Mouse (Mus musculus) monocyte, adult 2 months (primary cell): Measurements from ENCODE around the gene Sgms2.

Source experiments
- DNase-seq, 2 experiments: peaks; one replicate each; pipeline ENCODE4 v3.0.0; 2022; ENCODE audit warnings: low spot score in 2 of 2, low read depth in 1 of 2

Sgms2 gene

DNA sequence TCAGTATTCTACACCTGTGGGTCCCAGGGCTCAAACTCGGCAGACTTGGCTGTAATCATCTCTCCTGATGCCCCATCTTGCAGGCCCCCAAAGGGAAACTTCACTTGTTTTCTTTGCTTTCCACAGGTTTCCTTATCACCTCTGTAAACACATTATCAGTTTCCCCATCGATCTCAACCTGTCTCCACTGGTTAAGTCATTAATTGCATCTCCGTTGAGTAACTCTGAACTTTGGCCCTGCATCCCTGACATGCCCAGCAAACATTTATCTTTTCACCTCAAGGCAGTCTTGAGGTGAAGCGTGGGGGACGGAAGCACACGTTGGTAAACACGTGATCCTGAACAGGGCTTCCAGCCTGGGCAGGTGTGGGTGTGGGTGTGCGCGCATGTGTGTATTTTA lies 178.9 kb downstream of the Sgms2 start:
- DNase-seq = no peak

- DNase-seq = no peak
These were observed 180.6 kb downstream of the Sgms2 start for GRCm38 (mm10) chr3:131310572-131310971.

DNA sequence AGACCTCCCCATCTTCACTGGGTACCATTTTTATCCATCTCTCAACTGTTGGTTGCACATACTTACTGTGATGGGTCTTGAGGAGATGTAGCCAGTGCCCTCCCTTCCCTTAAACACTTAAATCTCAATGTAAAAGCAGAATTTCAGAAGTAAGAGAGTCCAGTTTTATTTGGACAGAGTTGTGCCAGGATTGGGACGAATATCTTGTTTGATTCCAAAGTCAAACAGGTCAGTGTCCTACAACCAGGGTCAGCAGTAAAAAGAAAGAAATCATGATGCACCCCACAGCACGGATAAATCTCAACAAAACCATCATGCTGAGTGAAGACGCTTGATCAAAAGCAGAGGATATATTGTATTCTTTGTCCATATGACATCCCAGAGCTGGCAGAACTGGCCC lies 183.4 kb downstream of the Sgms2 start:
- DNase-seq = no peak

GRCm38 (mm10) chr3:131306255-131306654 lies 185.0 kb downstream of the Sgms2 start:
- DNase-seq = no peak

DNA sequence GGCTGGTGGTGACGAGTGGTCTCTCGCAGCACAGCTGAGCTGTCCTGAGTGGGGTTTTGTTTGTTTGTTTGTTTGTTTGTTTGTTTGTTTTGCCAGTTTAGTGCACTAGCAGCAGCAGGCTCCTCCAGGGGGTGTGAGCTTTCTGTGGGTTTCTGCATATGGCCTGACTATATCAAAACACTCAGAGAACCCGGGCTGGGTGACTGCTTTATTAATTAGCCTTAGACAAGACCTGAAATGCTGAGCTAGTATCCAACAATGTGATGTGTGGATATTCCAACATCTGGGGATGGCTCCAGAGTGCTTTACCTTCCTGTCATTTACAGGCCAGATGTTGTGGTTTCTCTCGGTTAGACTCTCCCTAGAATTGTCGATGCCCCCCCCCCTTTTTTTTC lies 187.9 kb downstream of the Sgms2 start:
- DNase-seq = no peak

DNA sequence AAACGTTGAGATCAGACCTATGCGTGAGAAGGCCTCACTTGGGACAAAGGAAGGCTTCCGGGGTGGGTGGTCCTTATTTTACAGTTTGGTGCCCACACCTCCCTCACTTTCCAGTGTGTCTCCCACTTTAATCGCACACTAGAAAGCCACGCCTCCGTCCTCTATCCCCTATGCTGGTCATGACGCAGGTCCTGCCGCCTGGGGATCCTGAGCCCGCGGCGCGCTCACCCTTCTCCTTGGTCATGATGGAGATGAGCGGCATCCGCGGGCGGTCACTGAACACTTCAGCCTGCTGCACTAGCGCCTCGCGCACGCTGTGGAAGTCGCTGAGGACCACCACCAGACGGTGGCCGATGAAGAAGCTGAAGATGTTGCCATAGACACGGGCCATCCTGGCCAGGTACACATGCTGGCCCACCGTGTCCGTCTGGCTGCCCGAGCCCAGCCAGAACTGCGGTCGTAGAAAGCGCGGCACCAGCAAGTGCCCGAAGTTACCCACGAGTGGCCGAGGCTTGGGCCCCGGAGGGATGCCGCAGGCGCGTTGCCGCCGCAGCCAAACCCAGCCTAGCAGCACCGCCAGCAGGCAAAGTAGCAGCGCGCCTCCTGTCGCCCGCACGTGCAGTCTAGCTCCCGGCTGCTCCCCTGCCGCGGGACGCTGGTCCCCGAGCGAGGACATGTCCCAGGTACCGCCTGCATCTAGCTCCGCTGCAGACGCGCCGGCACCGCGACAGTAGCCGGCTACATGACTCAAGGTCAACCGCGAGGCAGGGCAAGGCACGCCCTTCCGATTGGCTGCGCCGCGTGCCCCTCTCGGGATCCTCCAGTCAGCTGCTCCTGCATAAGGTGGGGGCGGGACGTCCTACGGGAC lies 188.5 kb downstream of the Sgms2 start, which contains the start of gene Cyp2u1:
Cyp2u1 (minus strand) TSS at position 776 of the 868 bp plus-strand sequence.
- peak; percentile 55 to 69 for DNase-seq

DNA sequence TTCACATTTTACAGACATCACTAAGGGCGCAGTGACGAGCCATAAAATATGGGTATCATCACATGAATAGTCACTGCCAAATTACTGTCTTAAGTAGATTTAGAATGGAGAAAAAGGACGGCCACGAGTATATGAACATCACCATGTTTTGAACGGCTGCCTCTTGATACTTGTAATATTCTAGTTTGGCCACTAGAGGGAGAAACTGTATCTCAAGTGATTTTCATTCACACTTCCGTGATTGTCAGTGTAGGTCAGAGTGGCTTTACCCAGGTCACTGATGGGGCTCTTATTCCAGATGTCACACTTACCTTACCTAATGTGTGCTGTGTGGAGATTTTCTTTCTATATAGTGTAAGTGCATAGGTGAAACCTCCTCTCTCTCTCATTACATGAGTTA lies 191.3 kb downstream of the Sgms2 start:
- no peak for DNase-seq

DNA sequence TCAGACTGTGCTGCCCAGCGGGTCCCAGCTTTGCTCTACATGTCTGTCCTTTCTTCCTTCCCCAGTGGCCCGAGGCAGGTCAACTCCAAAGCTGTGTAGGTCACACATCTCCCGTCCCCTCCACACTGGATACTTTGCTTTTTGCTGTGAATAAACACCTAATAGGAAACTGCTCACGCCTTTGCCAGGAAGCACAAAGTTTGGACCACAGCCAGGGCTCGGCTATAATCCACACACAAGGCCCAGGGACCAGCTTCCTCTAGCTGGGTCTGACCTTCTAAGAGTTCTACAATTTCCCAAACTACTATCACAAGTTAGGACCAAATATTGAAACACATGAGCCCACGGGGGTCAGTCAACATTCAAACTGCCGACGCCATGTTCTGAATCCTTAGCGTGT lies 192.1 kb downstream of the Sgms2 start:
- DNase-seq = no peak

GRCm38 (mm10) chr3:131296893-131297292 lies 194.3 kb downstream of the Sgms2 start:
- DNase-seq = no peak

- no peak for DNase-seq
These were observed 195.6 kb downstream of the Sgms2 start for GRCm38 (mm10) chr3:131295513-131296200.

DNA sequence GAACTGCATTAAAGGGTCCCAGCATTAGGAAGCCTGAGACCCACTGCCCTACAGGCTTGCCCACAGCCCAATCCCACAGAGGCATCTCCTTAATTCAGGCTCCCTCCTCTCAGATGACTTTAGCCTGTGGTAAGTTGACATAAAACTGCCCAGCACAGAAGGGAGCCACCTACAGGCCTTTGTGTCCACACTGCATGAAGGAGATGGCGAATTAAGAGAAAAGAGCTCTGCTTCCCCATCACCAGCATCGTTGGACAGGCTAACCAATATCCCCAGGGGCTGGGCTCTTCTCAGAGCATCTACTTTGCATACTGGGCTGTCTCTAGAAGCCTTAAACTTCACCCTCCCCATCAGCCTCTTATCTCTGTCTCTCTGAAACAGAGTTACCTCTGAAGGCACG lies 196.7 kb downstream of the Sgms2 start:
- no peak for DNase-seq

GRCm38 (mm10) chr3:131292959-131293358 lies 198.3 kb downstream of the Sgms2 start:
- no peak for DNase-seq

DNA sequence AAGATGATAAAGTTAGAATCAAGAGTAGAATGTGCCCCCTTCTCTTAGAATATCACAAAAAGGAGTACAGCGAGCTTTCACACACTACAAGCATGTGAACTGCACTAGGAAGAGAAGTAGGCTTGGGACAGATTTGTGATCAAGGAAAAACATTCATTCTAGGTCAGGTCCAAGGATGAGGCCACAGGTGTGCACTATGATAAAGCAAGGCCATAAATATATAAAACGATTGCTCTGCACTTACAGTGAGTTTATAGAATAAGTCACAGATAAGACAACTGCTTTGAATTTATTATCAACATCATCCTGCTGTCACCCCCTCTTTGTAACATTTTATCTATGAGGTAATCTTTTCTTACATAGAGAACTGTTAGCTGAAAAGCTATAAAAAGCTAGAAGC lies 198.9 kb downstream of the Sgms2 start:
- DNase-seq = no peak

- DNase-seq = no peak
These were observed 199.3 kb downstream of the Sgms2 start for GRCm38 (mm10) chr3:131291890-131292289.

- no peak for DNase-seq
These were observed 217.1 kb downstream of the Sgms2 start for GRCm38 (mm10) chr3:131274151-131274550.

DNA sequence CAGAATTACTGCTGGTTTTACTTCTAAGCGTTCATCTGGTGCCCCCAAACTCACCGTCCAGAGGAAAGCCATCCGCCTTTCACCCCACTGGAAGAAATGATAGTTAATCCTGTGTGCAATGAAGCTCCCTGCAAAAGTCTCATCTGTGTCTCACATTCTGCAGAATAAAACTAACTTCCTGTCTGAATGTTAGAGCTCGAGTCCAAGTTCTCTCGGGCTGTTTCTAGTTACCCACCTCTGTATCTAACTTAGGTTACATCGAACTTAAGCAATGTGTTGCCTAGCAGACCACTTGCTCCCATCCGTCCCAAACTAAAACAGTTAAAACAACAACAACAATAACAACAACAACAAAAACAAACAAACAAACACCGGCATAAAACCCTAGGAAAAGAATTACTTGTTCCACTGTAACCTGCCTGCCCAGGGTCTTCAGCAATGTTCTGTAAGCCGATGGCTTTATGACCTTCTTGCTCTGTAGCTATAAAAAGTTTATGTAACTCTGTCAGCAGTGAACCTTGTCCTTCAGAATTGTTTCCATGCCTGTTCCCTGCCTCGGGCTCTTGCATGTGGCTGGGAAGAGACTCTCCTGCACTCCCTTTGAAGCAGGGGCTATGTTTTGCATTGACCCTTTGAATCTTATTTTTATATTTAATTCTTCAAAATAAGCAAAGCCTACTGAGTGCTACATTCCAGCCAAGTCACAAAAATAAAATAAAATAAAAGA lies 218.7 kb downstream of the Sgms2 start:
- no peak for DNase-seq

DNA sequence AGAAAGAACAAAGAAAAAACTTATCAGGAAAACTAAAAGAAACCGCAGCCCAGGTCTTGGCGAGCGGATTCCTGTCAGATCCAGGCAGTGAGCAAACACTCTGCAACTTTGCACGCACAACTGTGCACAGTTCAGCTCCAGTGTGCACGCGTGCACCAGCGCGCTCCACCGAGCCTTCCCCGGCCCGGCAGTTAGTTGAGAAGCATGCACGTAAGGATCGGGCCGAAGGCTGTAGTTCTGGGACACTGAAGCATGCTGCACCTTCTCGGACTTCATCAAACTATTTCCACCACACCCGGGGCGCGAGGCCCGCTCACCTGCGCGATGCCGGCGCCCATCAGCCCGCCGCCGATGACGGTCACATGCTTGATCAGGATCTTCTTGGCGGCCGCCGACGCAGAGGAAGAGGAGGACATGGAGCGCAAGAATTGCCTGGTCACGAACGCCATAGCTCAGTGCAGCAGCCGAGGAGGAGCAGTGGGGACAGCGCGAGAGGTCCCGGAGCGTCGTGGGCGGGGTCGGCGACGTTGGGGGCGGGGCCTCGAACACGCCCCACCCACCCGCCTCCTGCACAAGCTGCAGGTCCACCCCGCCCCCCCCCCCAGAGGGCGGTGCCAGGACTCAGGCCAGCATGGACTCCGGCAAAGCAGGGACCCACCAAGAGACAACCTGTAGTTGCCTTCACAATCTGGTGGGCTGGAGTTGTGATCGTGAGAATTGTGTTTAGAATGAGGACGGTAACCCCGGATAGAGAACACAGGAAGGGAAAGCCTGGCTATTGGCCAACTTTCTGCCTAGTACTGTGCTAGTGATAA lies 219.4 kb downstream of the Sgms2 start, which contains the start of gene Hadh:
Hadh (minus strand) TSS at position 543 of the 815 bp plus-strand sequence.
- DNase-seq = peak; percentile 29 to 59

DNA sequence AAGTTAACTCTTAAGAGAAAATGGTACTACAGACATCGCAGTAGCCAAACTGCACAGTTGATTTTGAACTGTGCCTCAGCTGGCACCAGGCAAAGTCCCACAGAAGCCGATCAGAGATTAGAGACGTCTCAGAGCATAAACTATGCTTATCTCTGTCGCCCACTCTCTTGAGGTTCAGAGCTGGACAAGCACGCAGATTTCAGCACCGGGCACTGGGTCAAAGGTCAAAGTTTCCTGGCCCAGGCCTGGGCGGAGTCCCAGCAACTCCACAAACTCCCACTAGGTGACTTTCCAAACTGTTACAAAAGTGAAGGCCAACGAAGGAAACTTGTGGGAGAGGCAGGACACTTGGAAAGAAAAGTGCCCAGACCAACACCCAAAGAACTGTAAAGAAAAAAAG lies 220.1 kb downstream of the Sgms2 start:
- DNase-seq = peak in 1 of 2 experiments; percentile 5

DNA sequence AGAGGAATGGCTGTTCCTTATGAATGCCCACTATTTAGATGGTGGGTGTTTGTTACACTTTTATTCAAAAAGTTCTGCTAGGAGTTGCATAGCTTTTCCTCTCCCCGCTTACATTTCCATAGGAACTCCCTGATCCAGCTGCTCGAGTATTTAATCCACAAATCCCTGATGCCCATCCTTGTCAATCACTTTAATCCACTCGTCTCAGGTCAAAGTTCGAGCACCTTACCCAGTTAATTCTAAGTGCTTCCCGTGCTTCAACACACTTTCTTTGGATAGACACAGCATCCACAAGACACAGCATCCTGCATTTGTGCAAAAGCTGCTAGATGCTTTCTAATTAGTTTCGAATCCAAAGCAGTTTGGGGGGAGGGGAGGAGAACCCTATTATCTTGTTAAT lies 220.8 kb downstream of the Sgms2 start:
- no peak for DNase-seq
